Mouse (Mus musculus): Measurements from ENCODE around the gene Rab3d. TPM values are rescaled to one million over a fixed set of nuclear protein-coding genes. Genes with fewer than 3 reads are reported as not detected.
"Not testable (repeated sequence)": the region's sequence is repeated elsewhere in the genome, so short reads cannot be mapped to it uniquely, and the experiment has no call there.

Rab3d gene
- total and polyA plus RNA-seq, 2 experiments from 2014 or later = 7.7 to 8.9 TPM

GRCm38 (mm10) chr9:21870879-21871524 lies 47.0 kb downstream of the Rab3d start:
- Histone ChIP-seq H3K4me1 (ENCODE audit: control insufficient read depth, insufficient read depth) (peaks cover 5% of the 10 kb centered on the region; the same call in 1 of the 2 replicates), H3K27ac (ENCODE audit: low read depth) (no peak overlapping the region), H3K36me3 (replicated peaks; ENCODE audit: control insufficient read depth, insufficient read depth, low read length) (no peaks in the 10 kb centered on the region), H3K4me2 (ENCODE audit: low read depth, low read length) (no peak overlapping the region), H3K9me3 (replicated peaks; ENCODE audit: control insufficient read depth, low read length) (no peaks in the 10 kb centered on the region), H3K4me3 (ENCODE audit: low read depth, low read length) (no peak overlapping the region), H3K9ac (replicated peaks; ENCODE audit: low read depth, low read length) (no peak overlapping the region), H3K27me3 (ENCODE audit: control insufficient read depth, insufficient read depth, low read length) (no peaks in the 10 kb centered on the region)
- TF ChIP-seq CTCF (IDR thresholded peaks at IDR 0.05; ENCODE audit: low read depth) = peak; percentile 77
- no peak for TF ChIP-seq EP300 (IDR thresholded peaks at IDR 0.05; ENCODE audit: low read depth)
- 13% methylated on average over 20 of the region's 20 CpGs for WGBS
- DNase-seq (ENCODE audit: low spot score) (peak; percentile 56), ATAC-seq (ENCODE audit: insufficient read depth, low read depth) (peak; percentile 49; the same call in 1 of the 2 replicates)

GRCm38 (mm10) chr9:21869290-21869689 lies 48.7 kb downstream of the Rab3d start:
- not testable (repeated sequence) for H3K27ac ChIP-seq (ENCODE audit: low read depth); H3K4me1 ChIP-seq (ENCODE audit: control insufficient read depth, insufficient read depth); H3K4me2 ChIP-seq (ENCODE audit: low read depth, low read length); DNase-seq (ENCODE audit: low spot score); H3K4me3 ChIP-seq (ENCODE audit: low read depth, low read length); H3K36me3 ChIP-seq (replicated peaks; ENCODE audit: control insufficient read depth, insufficient read depth, low read length); H3K9me3 ChIP-seq (replicated peaks; ENCODE audit: control insufficient read depth, low read length); H3K27me3 ChIP-seq (ENCODE audit: control insufficient read depth, insufficient read depth, low read length); H3K9ac ChIP-seq (replicated peaks; ENCODE audit: low read depth, low read length); ATAC-seq (ENCODE audit: insufficient read depth, low read depth)
- peak; percentile 47 for TF ChIP-seq CTCF (IDR thresholded peaks at IDR 0.05; ENCODE audit: low read depth)
- 55% methylated on average over 7 of the region's 7 CpGs for WGBS

- DNase-seq (ENCODE audit: low spot score) = no peak
- no peaks in the 10 kb centered on the region for H3K36me3 ChIP-seq (replicated peaks; ENCODE audit: control insufficient read depth, insufficient read depth, low read length)
- TF ChIP-seq EP300 (IDR thresholded peaks at IDR 0.05; ENCODE audit: low read depth) (no peak), CTCF (IDR thresholded peaks at IDR 0.05; ENCODE audit: low read depth) (no peak)
- peaks cover 5% of the 10 kb centered on the region; the same call in 1 of the 2 replicates for H3K4me1 ChIP-seq (ENCODE audit: control insufficient read depth, insufficient read depth)
- WGBS = 85% methylated on average over 3 of the region's 3 CpGs
- no peak overlapping the region for H3K4me2 ChIP-seq (ENCODE audit: low read depth, low read length)
- H3K27me3 ChIP-seq (ENCODE audit: control insufficient read depth, insufficient read depth, low read length) = no peaks in the 10 kb centered on the region
- H3K4me3 ChIP-seq (ENCODE audit: low read depth, low read length) = no peak overlapping the region
- no peak overlapping the region for H3K9ac ChIP-seq (replicated peaks; ENCODE audit: low read depth, low read length)
- no peak for ATAC-seq (ENCODE audit: insufficient read depth, low read depth)
- no peaks in the 10 kb centered on the region for H3K9me3 ChIP-seq (replicated peaks; ENCODE audit: control insufficient read depth, low read length)
- H3K27ac ChIP-seq (ENCODE audit: low read depth) = no peak overlapping the region
Measured at GRCm38 (mm10) chr9:21867726-21868125, 50.3 kb downstream of the Rab3d start.

GRCm38 (mm10) chr9:21866641-21867040 lies 51.4 kb downstream of the Rab3d start:
- no peaks in the 10 kb centered on the region for H3K27me3 ChIP-seq (ENCODE audit: control insufficient read depth, insufficient read depth, low read length)
- H3K9me3 ChIP-seq (replicated peaks; ENCODE audit: control insufficient read depth, low read length) = no peaks in the 10 kb centered on the region
- no peak for TF ChIP-seq EP300 (IDR thresholded peaks at IDR 0.05; ENCODE audit: low read depth)
- no peak for TF ChIP-seq CTCF (IDR thresholded peaks at IDR 0.05; ENCODE audit: low read depth)
- 54% methylated on average over 2 of the region's 2 CpGs for WGBS
- H3K4me3 ChIP-seq (ENCODE audit: low read depth, low read length) = no peak overlapping the region
- ATAC-seq (ENCODE audit: insufficient read depth, low read depth) (no peak; the same call in 1 of the 2 replicates), DNase-seq (ENCODE audit: low spot score) (no peak)
- H3K9ac ChIP-seq (replicated peaks; ENCODE audit: low read depth, low read length) = no peak overlapping the region
- H3K36me3 ChIP-seq (replicated peaks; ENCODE audit: control insufficient read depth, insufficient read depth, low read length) = no peaks in the 10 kb centered on the region
- H3K4me1 ChIP-seq (ENCODE audit: control insufficient read depth, insufficient read depth) = peaks cover 5% of the 10 kb centered on the region; the same call in 1 of the 2 replicates
- H3K4me2 ChIP-seq (ENCODE audit: low read depth, low read length) = no peak overlapping the region
- H3K27ac ChIP-seq (ENCODE audit: low read depth) = peak overlapping the region; percentile 32

- H3K4me3 ChIP-seq (ENCODE audit: low read depth, low read length) = no peak overlapping the region
- no peak for ATAC-seq (ENCODE audit: insufficient read depth, low read depth)
- H3K27ac ChIP-seq (ENCODE audit: low read depth) = peak overlapping the region; percentile 32; the same call in 1 of the 2 replicates
- H3K9me3 ChIP-seq (replicated peaks; ENCODE audit: control insufficient read depth, low read length) = no peaks in the 10 kb centered on the region
- 57% methylated on average over 5 of the region's 5 CpGs for whole genome bisulfite sequencing
- H3K36me3 ChIP-seq (replicated peaks; ENCODE audit: control insufficient read depth, insufficient read depth, low read length) = no peaks in the 10 kb centered on the region
- no peak for DNase-seq (ENCODE audit: low spot score)
- no peak overlapping the region for H3K4me2 ChIP-seq (ENCODE audit: low read depth, low read length)
- H3K27me3 ChIP-seq (ENCODE audit: control insufficient read depth, insufficient read depth, low read length) = no peaks in the 10 kb centered on the region
- H3K9ac ChIP-seq (replicated peaks; ENCODE audit: low read depth, low read length) = no peak overlapping the region
- peaks cover 5% of the 10 kb centered on the region; the same call in 1 of the 2 replicates for H3K4me1 ChIP-seq (ENCODE audit: control insufficient read depth, insufficient read depth)
- TF ChIP-seq EP300 (IDR thresholded peaks at IDR 0.05; ENCODE audit: low read depth) (no peak), CTCF (IDR thresholded peaks at IDR 0.05; ENCODE audit: low read depth) (no peak)
Measured at GRCm38 (mm10) chr9:21865673-21866398, 52.2 kb downstream of the Rab3d start.
